In genomic region chr12:88458936-88459335, GRCm38 (mm10) we compare ENCODE assay signal across 16 mouse cellular contexts.
"Had no signal": no experiment of that assay in that cellular context is flagged by ENCODE, and none has a peak within 500 bp of the region (broad histone marks: within the 10 kb centered on the region; RNA-seq: fewer than 3 reads in every experiment).

No protein-coding gene starts in this region.

- H3K4me2 ChIP-seq: neural tube, embryonic 13.5 days; neural tube, embryonic 15.5 days; stomach, embryonic 15.5 days had no signal

- H3K4me3 ChIP-seq: neural tube, embryonic 13.5 days; neural tube, embryonic 15.5 days; stomach, embryonic 15.5 days had no signal

- H3K36me3 ChIP-seq: stomach, embryonic 15.5 days had no signal

- H3K9ac ChIP-seq: neural tube, embryonic 13.5 days; neural tube, embryonic 15.5 days; stomach, embryonic 15.5 days had no signal

- H3K27ac ChIP-seq: neural tube, embryonic 13.5 days; neural tube, embryonic 15.5 days; stomach, embryonic 15.5 days; stomach, postnatal 0 days had no signal

- H3K4me1 ChIP-seq: stomach, embryonic 15.5 days had no signal

- H3K9me3 ChIP-seq: neural tube, embryonic 13.5 days; neural tube, embryonic 15.5 days; stomach, embryonic 15.5 days had no signal

- H3K27me3 ChIP-seq: neural tube, embryonic 13.5 days; neural tube, embryonic 15.5 days; stomach, embryonic 15.5 days had no signal

- DNase-seq: retina, postnatal 1 day; right cerebral cortex, adult 18-20 months; right cerebral cortex, postnatal 14 days; right cerebral cortex, postnatal 25 days; right cerebral cortex, postnatal 4 days; spleen, adult 18-20 months; thymus, adult 18-20 months; thymus, adult 2 months; thymus, postnatal 14 days; thymus, postnatal 25 days; thymus, postnatal 36 days; thymus, postnatal 4 days had no signal
